In genomic region chr11:97184875-97185274, GRCm38 (mm10) we compare ENCODE assay signal across 19 mouse cellular contexts. TPM values are rescaled to one million over a fixed set of nuclear protein-coding genes. Genes with fewer than 3 reads are reported as not detected.
DNase-seq lines count a peak whose midpoint lies in the region; ATAC-seq and TF ChIP-seq lines count a peak whose summit lies in the region.
"Had no signal": no experiment of that assay in that cellular context is flagged by ENCODE, and none has a peak within 500 bp of the region (broad histone marks: within the 10 kb centered on the region; RNA-seq: fewer than 3 reads in every experiment).

No protein-coding gene starts in this region.

- ATAC-seq in heart, embryonic 12.5 days (ENCODE audit: insufficient number of reproducible peaks, low FRiP score) = no peak
- no peak for ATAC-seq in midbrain, embryonic 14.5 days (ENCODE audit: low FRiP score, low TSS enrichment)
- no peak for ATAC-seq in intestine, postnatal 0 days
- ATAC-seq: activated CD4-positive, CD25-positive, alpha-beta regulatory T cell, adult 4 months; forebrain, embryonic 15.5 days; hindbrain, postnatal 0 days had no signal

- TF ChIP-seq POLR2A in embryonic fibroblast, embryonic 13.5 days (IDR thresholded peaks at IDR 0.05; ENCODE audit: low read depth, low read length) = no peak

- H3K4me3 ChIP-seq in heart, embryonic 12.5 days = no peak overlapping the region
- H3K4me3 ChIP-seq in midbrain, embryonic 10.5 days = peak overlapping the region; percentile 97; the same call in 1 of the 2 replicates
- H3K4me3 ChIP-seq in midbrain, embryonic 14.5 days (replicated peaks; ENCODE audit: low read depth, low read length) = no peak overlapping the region
- H3K4me3 ChIP-seq in embryonic fibroblast, embryonic 13.5 days (ENCODE audit: insufficient read depth, low read length) = peak overlapping the region; percentile 20
- H3K4me3 ChIP-seq in intestine, postnatal 0 days (ENCODE audit: low read depth, low read length) = no peak overlapping the region
- H3K4me3 ChIP-seq: forebrain, embryonic 15.5 days; heart, embryonic 10.5 days; neural tube, embryonic 15.5 days had no signal

- H3K27me3 ChIP-seq in heart, embryonic 12.5 days (replicated peaks) = no peaks in the 10 kb centered on the region
- H3K27me3 ChIP-seq in midbrain, embryonic 10.5 days (ENCODE audit: low read depth, poor library complexity, severe bottlenecking) = no peaks in the 10 kb centered on the region
- no peaks in the 10 kb centered on the region for H3K27me3 ChIP-seq in midbrain, embryonic 14.5 days (ENCODE audit: control insufficient read depth, insufficient read depth, low read length)
- no peaks in the 10 kb centered on the region for H3K27me3 ChIP-seq in intestine, postnatal 0 days (replicated peaks; ENCODE audit: control insufficient read depth, insufficient read depth, low read length)
- H3K27me3 ChIP-seq: forebrain, embryonic 15.5 days; neural tube, embryonic 15.5 days had no signal

- peak overlapping the region; percentile 28; the same call in 1 of the 2 replicates for H3K9ac ChIP-seq in heart, embryonic 12.5 days
- no peak overlapping the region for H3K9ac ChIP-seq in midbrain, embryonic 14.5 days (replicated peaks; ENCODE audit: low read length)
- no peak overlapping the region for H3K9ac ChIP-seq in intestine, postnatal 0 days (ENCODE audit: low read depth, low read length)
- H3K9ac ChIP-seq: forebrain, embryonic 15.5 days; neural tube, embryonic 15.5 days had no signal

- no peak for TF ChIP-seq CTCF in embryonic fibroblast, embryonic 13.5 days (IDR thresholded peaks at IDR 0.05; ENCODE audit: borderline replicate concordance, insufficient read depth, low read length)
- TF ChIP-seq CTCF in intestine, postnatal 0 days (IDR thresholded peaks at IDR 0.05; ENCODE audit: low read depth) = no peak

- peaks cover 24% of the 10 kb centered on the region for H3K4me1 ChIP-seq in heart, embryonic 12.5 days (replicated peaks)
- H3K4me1 ChIP-seq in midbrain, embryonic 10.5 days = peaks cover 44% of the 10 kb centered on the region
- peaks cover 7% of the 10 kb centered on the region; the same call in 1 of the 2 replicates for H3K4me1 ChIP-seq in midbrain, embryonic 14.5 days (ENCODE audit: control insufficient read depth, insufficient read depth, low read length)
- peaks cover 11% of the 10 kb centered on the region for H3K4me1 ChIP-seq in embryonic fibroblast, embryonic 13.5 days (ENCODE audit: control insufficient read depth, insufficient read depth, low read length)
- H3K4me1 ChIP-seq in intestine, postnatal 0 days (replicated peaks; ENCODE audit: control insufficient read depth, insufficient read depth, low read length) = no peaks in the 10 kb centered on the region; the same call in 1 of the 2 replicates

- H3K4me2 ChIP-seq in heart, embryonic 12.5 days = no peak overlapping the region
- no peak overlapping the region for H3K4me2 ChIP-seq in midbrain, embryonic 14.5 days (ENCODE audit: low read length)
- H3K4me2 ChIP-seq in intestine, postnatal 0 days (replicated peaks; ENCODE audit: low read depth) = no peak overlapping the region
- H3K4me2 ChIP-seq: forebrain, embryonic 15.5 days; neural tube, embryonic 15.5 days had no signal

- no peak for DNase-seq in heart, adult 9 months (ENCODE audit: low spot score in 2 of 2)
- DNase-seq in midbrain, embryonic 10.5 days (ENCODE audit: low spot score) = no peak
- no peak for DNase-seq in midbrain, embryonic 14.5 days
- DNase-seq in layer of hippocampus, adult 8-10 months (ENCODE audit: low spot score in 2 of 2) = no peak
- DNase-seq: cerebellum, postnatal 10 days; gastrocnemius, postnatal 36 days; kidney, adult 2 months; layer of hippocampus, postnatal 36 days; lung, postnatal 14 days; right cerebral cortex, postnatal 25 days; thymus, postnatal 14 days had no signal

- no peaks in the 10 kb centered on the region for H3K9me3 ChIP-seq in heart, embryonic 12.5 days (replicated peaks)
- H3K9me3 ChIP-seq in midbrain, embryonic 10.5 days (replicated peaks) = no peaks in the 10 kb centered on the region
- no peaks in the 10 kb centered on the region for H3K9me3 ChIP-seq in midbrain, embryonic 14.5 days (ENCODE audit: control insufficient read depth, low read length)
- H3K9me3 ChIP-seq in intestine, postnatal 0 days (ENCODE audit: control insufficient read depth) = no peaks in the 10 kb centered on the region
- H3K9me3 ChIP-seq: forebrain, embryonic 15.5 days; heart, embryonic 10.5 days; neural tube, embryonic 15.5 days had no signal

- H3K27ac ChIP-seq in heart, embryonic 12.5 days (ENCODE audit: poor library complexity, severe bottlenecking) = no peak overlapping the region
- no peak overlapping the region for H3K27ac ChIP-seq in midbrain, embryonic 10.5 days (replicated peaks)
- no peak overlapping the region for H3K27ac ChIP-seq in midbrain, embryonic 14.5 days (replicated peaks; ENCODE audit: low read depth, low read length)
- no peak overlapping the region for H3K27ac ChIP-seq in embryonic fibroblast, embryonic 13.5 days (ENCODE audit: insufficient read depth, low read length)
- no peak overlapping the region for H3K27ac ChIP-seq in intestine, postnatal 0 days (ENCODE audit: low read depth, low read length)
- H3K27ac ChIP-seq: forebrain, embryonic 15.5 days; heart, embryonic 10.5 days; hindbrain, postnatal 0 days; neural tube, embryonic 15.5 days had no signal

- peaks cover 57% of the 10 kb centered on the region for H3K36me3 ChIP-seq in heart, embryonic 12.5 days
- peaks cover 73% of the 10 kb centered on the region for H3K36me3 ChIP-seq in midbrain, embryonic 10.5 days
- peaks cover 64% of the 10 kb centered on the region for H3K36me3 ChIP-seq in midbrain, embryonic 14.5 days (ENCODE audit: control insufficient read depth, insufficient read depth, low read length)
- peaks cover 50% of the 10 kb centered on the region for H3K36me3 ChIP-seq in intestine, postnatal 0 days (ENCODE audit: control insufficient read depth, insufficient read depth)

- WGBS in heart, embryonic 12.5 days = 77% methylated on average over 5 of the region's 5 CpGs
- 83% methylated on average over 5 of the region's 5 CpGs for WGBS in midbrain, embryonic 10.5 days
- WGBS in midbrain, embryonic 14.5 days = 86% methylated on average over 5 of the region's 5 CpGs
- WGBS in intestine, postnatal 0 days = 65% methylated on average over 5 of the region's 5 CpGs

RNA-seq across cellular contexts. Expression of gene Kpnb1, which starts 2.8 kb away (rescaled TPM):
- polyA plus RNA-seq in heart, embryonic 12.5 days (2016; fragmentation: Nextera tagmentation; extraction: Ambion mirVana) = 41.7 and 45.4 TPM in 2 replicates
- polyA plus RNA-seq in midbrain, embryonic 10.5 days (2016; fragmentation: Nextera tagmentation; extraction: Ambion mirVana) = 82.9 and 95.7 TPM in 2 replicates
- polyA plus RNA-seq in midbrain, embryonic 14.5 days (2014; fragmentation: Nextera tagmentation; extraction: Ambion mirVana) = 33.8 and 48.6 TPM in 2 replicates
- polyA plus RNA-seq in embryonic fibroblast, embryonic 13.5 days (2011; ENCODE audit: insufficient read length, low read depth, missing spikeins) = 272 and 280 TPM in 2 replicates
- 100 to 1,000 TPM; 126 to 131 (median 130) TPM for total RNA-seq in layer of hippocampus, adult 8-10 months (2022)
- polyA plus RNA-seq in intestine, postnatal 0 days (2015; fragmentation: Nextera tagmentation; extraction: Ambion mirVana) = 17.5 and 18.1 TPM in 2 replicates

RNA-seq across cellular contexts. Expression of gene Tbkbp1, which starts 33.6 kb away (rescaled TPM):
- polyA plus RNA-seq in heart, embryonic 12.5 days (2016; fragmentation: Nextera tagmentation; extraction: Ambion mirVana) = 10.6 and 12.6 TPM in 2 replicates
- 4.3 and 4.9 TPM in 2 replicates for polyA plus RNA-seq in midbrain, embryonic 10.5 days (2016; fragmentation: Nextera tagmentation; extraction: Ambion mirVana)
- polyA plus RNA-seq in midbrain, embryonic 14.5 days (2014; fragmentation: Nextera tagmentation; extraction: Ambion mirVana) = 9.1 and 9.2 TPM in 2 replicates
- polyA plus RNA-seq in embryonic fibroblast, embryonic 13.5 days (2011; ENCODE audit: insufficient read length, low read depth, missing spikeins) = 12.1 and 13.6 TPM in 2 replicates
- 10 to 100 TPM; 85.9 to 92.0 (median 89.4) TPM for total RNA-seq in layer of hippocampus, adult 8-10 months (2022)
- polyA plus RNA-seq in intestine, postnatal 0 days (2015; fragmentation: Nextera tagmentation; extraction: Ambion mirVana) = 1.7 and 2.4 TPM in 2 replicates

Comparison
In these comparisons a context has a peak if more than half of its experiments do, and no peak if none do; other contexts are left out.
1. H3K4me3 ChIP-seq: peak in midbrain, embryonic 10.5 days (single experiment) and embryonic fibroblast, embryonic 13.5 days (single experiment); none in heart, embryonic 12.5 days (single experiment), midbrain, embryonic 14.5 days (single experiment) and intestine, postnatal 0 days (single experiment).